Mouse (Mus musculus): ENCODE measurements at regions not wholly inside any gene's neighbourhood (a gene's known extent, or its start where the extent isn't known, plus 50 kb on each side); places are given as distances from the start of the nearest gene placed in this dataset.

DNA sequence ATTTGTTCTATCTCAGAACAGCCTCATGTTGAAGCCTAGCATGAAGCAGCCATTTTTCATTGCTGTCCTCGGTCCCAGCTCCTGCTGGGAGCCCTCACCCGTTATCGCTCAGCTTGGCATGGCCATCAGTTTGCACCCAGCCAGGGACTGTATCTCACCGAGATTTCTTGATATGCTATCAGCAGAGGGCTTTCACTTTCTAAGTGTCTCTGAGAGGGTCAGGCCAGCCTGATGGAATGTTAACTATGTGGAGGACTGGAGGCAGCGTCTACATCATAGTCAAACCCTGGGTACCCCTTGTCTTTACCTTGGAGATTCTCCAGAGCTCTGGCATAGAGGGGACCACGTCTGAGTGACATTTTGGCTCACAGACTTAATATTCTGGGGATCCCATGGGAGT, 84.9 kb upstream of the 4930535I16Rik start:
- in situ Hi-C loops (cut with MseI, MboI): no loop called here

DNA sequence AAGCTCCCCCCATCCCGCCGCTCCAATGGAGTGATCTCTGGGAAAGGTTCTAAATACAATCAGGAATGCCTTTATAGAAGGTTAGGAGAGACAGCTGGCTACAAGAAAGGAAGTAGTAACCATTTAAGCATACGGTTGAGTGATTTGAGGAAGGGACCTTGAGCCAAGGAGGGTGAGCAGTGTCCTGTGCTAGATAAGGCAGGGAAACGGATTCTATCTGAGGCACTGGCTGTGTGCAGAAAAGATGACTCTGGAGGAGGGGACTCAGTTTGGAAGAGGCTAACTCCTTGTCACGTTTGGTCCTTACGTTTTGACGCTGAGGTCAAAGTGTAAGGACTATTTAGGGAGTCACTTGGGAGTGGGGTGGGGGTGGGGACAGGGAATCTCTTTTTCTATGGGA, 84.3 kb upstream of the 4930535I16Rik start:
- in situ Hi-C loops (cut with MseI, MboI): no loop called here

DNA sequence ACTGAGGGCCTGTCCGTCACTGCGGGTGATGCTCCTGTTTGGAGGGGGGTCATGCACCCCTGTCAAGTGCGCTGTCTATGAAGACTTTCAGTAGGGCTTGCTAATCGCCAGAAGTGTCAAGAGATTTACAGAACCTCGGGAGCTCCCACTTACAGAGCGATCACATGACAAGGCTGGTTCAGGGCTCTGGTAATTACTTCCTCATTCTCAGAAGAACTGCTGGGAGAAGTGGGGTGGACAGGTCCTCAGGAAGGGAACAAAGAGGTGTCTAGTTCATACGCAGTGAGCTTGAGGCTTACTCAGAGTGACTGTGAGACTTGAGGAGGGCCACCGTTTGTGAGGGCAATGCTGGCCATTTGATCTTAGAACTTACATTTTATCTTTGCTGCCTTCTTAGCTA, 78.0 kb upstream of the 4930535I16Rik start:
- in situ Hi-C loops (cut with MseI, MboI): no loop called here

DNA sequence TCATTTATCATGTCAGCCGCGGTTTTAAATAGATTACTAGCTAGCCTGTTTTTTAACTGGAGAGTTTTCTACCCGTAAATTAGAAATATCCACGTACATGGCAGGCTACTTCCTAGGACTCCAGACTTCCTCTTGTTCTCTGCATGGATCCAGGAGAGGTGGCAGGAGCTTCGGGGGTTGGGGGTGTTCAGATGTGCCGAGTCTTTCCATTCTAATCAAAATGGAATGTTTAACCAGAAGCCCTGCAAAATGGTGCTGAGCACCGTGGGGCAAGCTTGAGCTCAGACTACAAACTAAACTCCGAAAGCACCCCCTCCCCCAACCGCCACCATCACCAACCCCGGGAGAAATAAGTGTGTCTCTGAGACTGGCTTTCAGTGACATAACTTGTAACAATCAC, 73.4 kb upstream of the 4930535I16Rik start:
- in situ Hi-C loops (cut with MseI, MboI): no loop called here

DNA sequence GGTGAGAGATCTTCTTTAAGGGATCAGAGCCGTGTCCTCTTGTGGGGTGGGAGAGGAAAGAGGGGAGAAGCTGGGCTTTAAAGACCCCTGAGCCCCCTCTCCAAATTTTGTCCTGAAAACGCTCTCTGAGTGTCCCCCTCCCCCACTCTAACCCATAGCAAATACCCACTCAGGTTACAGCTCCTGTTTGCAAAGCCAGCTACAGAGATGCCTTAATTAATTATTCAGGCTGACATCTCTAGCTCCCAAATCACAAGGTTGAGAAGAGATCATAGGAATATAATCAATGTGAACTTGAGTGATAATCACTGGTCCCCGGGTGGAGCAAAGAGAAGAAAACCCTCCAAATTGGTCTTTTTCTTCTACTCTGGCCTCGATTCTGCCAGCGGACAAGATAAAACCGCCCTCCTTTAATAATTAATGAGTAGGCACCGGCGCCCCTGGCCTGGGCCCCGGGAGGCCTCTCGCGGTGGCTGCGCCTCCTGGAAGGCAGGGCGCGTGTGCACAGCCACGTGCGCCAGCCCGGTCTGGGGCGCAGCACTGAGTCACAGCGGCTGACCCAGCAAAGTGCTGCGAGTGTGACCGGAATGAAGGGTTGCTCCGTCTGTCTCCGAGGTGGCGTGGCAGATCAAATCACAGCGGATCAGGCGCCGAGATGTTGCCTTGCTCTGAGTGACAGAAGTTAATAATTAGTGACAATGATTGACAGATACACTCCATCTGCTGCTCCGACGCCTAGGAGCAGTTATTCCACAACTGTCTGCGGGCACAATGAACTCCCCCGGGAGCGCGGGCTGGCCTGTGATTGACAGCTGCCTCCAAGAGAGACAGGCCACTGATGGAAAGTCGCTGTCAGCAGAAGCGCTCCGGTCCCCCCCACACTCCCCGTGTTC, 72.7 kb upstream of the 4930535I16Rik start:
- in situ Hi-C loops (cut with MseI, MboI): no loop called here

Data from mouse trophoblast stem cell (cell line).